Mouse (Mus musculus) lung, embryonic 16.5 days (tissue): ENCODE data around the gene Gipc1. TPM values are rescaled to one million over a fixed set of nuclear protein-coding genes. Genes with fewer than 3 reads are reported as not detected.
A peak's percentile ranks its signal among the peaks of the same experiment; 100 is the strongest.

Experiments used
- ATAC-seq: fragments of 200-750 bp; cut with Nextera tagmentation; 2 replicates; pipeline ENCODE4 v1.8.0; 2017; ENCODE audit warnings: low read depth, mild to moderate bottlenecking, moderate library complexity
- H3K27ac ChIP-seq: fragments of 300-500 bp; sonication (generic); 2 replicates; pipeline ENCODE4 v1.5.1; 2014; ENCODE audit warnings: mild to moderate bottlenecking, control low read depth, low read length
- H3K27me3 ChIP-seq: fragments of 300-500 bp; sonication (generic); 2 replicates; pipeline ENCODE4 v1.6.1; 2014; ENCODE audit warnings: low read depth, low read length, mixed read lengths; ENCODE audit not compliant: control insufficient read depth, insufficient read depth
- H3K36me3 ChIP-seq: fragments of 300-500 bp; sonication (generic); 2 replicates; pipeline ENCODE4 v1.6.1; 2014; ENCODE audit warnings: low read length; ENCODE audit not compliant: control insufficient read depth, insufficient read depth
- H3K4me1 ChIP-seq: fragments of 300-500 bp; sonication (generic); replicated peaks from 2 replicates; pipeline ENCODE4 v1.6.1; 2014; ENCODE audit warnings: low read length, mixed read lengths; ENCODE audit not compliant: control insufficient read depth, insufficient read depth
- H3K4me2 ChIP-seq: fragments of 300-500 bp; sonication (generic); 2 replicates; pipeline ENCODE4 v1.6.1; 2014; ENCODE audit warnings: low read depth, low read length, control low read depth
- H3K4me3 ChIP-seq: fragments of 300-500 bp; sonication (generic); 2 replicates; pipeline ENCODE4 v1.5.1; 2014; ENCODE audit warnings: mild to moderate bottlenecking, low read length, control low read depth
- H3K9ac ChIP-seq: fragments of 300-500 bp; sonication (generic); 2 replicates; pipeline ENCODE4 v1.6.1; 2014; ENCODE audit warnings: low read length, control low read depth
- H3K9me3 ChIP-seq: fragments of 300-500 bp; sonication (generic); 2 replicates; pipeline ENCODE4 v1.6.1; 2016; ENCODE audit warnings: low read length; ENCODE audit not compliant: control insufficient read depth
- WGBS: fragments of 180-500 bp; shearing (Covaris S2); extraction: QIAGEN DNeasy Blood & Tissue Kit; methylation state at CpG from one replicate; pipeline ENCODE4 v1.1.7; 2014; 5-methylcytosine and 5-hydroxymethylcytosine counted together
- polyA plus RNA-seq: library from polyadenylated mRNA; unstranded; fragments of >200 nt; fragmentation: Nextera tagmentation; extraction: Ambion mirVana; gene quantifications from 2 replicates; pipeline ENCODE4 v1.2.1, GENCODE M21; 2015

Gipc1 gene
- polyA plus RNA-seq, 1 experiment from 2014 or later, result 190 TPM

- Histone ChIP-seq H3K4me2 (no peak overlapping the region), H3K9ac (peak overlapping the region; percentile 70; the same call in 1 of the 2 replicates), H3K4me3 (no peak overlapping the region), H3K9me3 (no peaks in the 10 kb centered on the region), H3K4me1 (peaks cover 47% of the 10 kb centered on the region), H3K36me3 (peaks cover 32% of the 10 kb centered on the region), H3K27me3 (no peaks in the 10 kb centered on the region), H3K27ac (no peak overlapping the region)
- 76% methylated on average over 10 of the region's 10 CpGs for WGBS
- ATAC-seq, result no peak
Observed at GRCm38 (mm10) chr8:83667526-83667925, 15.0 kb downstream of the Gipc1 start.

DNA sequence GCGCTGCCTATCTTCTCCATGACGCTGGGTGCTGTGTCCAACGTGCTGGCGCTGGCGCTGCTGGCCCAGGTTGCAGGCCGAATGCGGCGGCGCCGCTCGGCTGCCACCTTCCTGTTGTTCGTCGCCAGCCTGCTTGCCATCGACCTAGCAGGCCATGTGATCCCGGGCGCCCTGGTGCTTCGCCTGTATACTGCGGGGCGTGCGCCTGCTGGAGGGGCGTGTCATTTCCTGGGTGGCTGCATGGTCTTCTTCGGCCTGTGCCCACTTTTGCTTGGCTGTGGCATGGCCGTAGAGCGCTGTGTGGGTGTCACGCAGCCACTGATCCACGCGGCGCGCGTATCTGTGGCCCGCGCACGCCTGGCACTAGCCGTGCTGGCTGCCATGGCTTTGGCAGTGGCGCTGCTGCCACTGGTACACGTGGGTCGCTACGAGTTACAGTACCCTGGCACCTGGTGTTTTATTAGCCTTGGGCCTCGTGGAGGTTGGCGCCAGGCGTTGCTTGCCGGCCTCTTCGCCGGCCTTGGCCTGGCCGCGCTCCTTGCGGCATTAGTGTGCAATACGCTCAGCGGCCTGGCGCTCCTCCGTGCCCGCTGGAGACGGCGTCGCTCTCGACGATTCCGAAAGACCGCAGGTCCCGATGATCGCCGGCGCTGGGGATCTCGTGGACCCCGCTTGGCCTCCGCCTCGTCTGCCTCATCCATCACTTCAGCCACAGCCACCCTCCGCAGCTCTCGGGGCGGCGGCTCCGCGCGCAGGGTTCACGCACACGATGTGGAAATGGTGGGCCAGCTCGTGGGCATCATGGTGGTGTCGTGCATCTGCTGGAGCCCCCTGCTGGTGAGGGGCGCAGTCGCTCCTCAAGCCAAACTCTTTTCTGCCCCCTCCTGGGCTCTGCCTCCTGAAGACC lies 15.8 kb downstream of the Gipc1 start:
- Histone ChIP-seq H3K4me3 (peak overlapping the region; percentile 49), H3K9me3 (no peaks in the 10 kb centered on the region), H3K4me2 (peak overlapping the region; percentile 89), H3K27me3 (no peaks in the 10 kb centered on the region), H3K36me3 (peaks cover 32% of the 10 kb centered on the region), H3K9ac (peak overlapping the region; percentile 70), H3K27ac (no peak overlapping the region; the same call in 1 of the 2 replicates), H3K4me1 (peaks cover 40% of the 10 kb centered on the region)
- 21% methylated on average over 80 of the region's 80 CpGs for WGBS
- peak; percentile 43 for ATAC-seq

DNA sequence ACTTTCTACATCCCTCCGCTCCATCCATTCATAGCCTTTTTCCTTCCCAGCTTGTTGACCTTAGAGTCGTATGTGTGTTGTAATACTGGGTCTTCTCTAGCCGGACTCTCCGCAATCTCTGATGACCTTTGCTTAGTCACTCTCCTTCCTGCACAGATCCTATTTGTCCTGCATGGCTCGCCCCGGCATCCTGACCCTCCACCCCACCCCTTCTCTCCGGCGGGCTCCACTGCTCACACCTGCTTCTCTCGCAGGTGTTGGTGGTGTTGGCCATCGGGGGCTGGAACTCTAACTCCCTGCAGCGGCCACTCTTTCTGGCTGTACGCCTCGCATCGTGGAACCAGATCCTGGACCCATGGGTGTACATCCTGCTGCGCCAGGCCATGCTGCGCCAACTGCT lies 16.5 kb downstream of the Gipc1 start:
- H3K4me2 ChIP-seq, result peak overlapping the region; percentile 89
- peaks cover 40% of the 10 kb centered on the region for H3K4me1 ChIP-seq
- H3K36me3 ChIP-seq, result peaks cover 29% of the 10 kb centered on the region
- H3K4me3 ChIP-seq, result no peak overlapping the region
- H3K9ac ChIP-seq, result no peak overlapping the region
- WGBS, result 76% methylated on average over 16 of the region's 16 CpGs
- H3K9me3 ChIP-seq, result no peaks in the 10 kb centered on the region
- no peak for ATAC-seq
- no peak overlapping the region; the same call in 1 of the 2 replicates for H3K27ac ChIP-seq
- no peaks in the 10 kb centered on the region for H3K27me3 ChIP-seq

DNA sequence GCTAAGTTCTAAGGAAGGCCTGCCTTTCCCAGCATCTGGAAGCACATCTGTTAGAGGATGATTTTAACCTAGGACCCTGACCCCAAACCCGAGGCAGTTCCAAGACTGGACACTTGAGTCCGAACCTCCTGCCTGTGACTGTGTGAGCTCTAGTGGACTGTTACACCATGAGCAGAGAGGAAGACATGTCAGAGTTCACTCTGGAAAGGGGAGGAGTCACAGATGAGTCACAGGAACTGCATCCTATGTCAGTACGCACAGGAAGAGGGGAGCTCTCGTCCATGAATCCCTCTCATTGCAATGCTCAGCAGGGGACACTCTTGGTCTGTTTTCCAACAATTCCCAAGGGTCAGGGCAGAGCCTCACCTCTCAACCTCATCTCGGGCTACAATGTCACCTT lies 20.5 kb downstream of the Gipc1 start:
- H3K27ac ChIP-seq, result no peak overlapping the region
- no peak overlapping the region for H3K4me3 ChIP-seq
- WGBS, result 52% methylated on average over 5 of the region's 5 CpGs
- no peak for ATAC-seq
- peaks cover 10% of the 10 kb centered on the region for H3K4me1 ChIP-seq
- H3K36me3 ChIP-seq, result peaks cover 34% of the 10 kb centered on the region
- H3K9ac ChIP-seq, result no peak overlapping the region
- no peaks in the 10 kb centered on the region for H3K9me3 ChIP-seq
- H3K4me2 ChIP-seq, result no peak overlapping the region
- no peaks in the 10 kb centered on the region for H3K27me3 ChIP-seq

DNA sequence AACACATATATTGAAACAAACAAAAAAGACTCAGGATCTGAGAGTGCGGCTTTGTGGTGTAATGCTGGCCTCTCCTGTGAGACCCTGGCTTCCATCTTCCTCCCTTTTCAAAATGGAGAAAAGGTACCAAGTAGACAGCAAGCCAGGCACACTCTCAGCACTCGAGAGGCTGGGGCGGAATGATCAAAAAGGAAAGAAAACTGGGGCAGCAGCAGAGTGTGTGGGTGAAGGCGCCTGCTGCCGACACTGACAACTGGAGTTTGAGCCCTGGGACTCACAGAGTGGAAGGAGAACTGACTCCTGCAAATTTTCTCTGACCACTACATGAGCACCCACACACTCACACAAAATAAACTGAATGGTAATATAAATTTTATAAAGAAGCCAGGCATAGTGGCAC lies 22.0 kb downstream of the Gipc1 start:
- 84% methylated on average over 5 of the region's 5 CpGs for WGBS
- no peak for ATAC-seq
- Histone ChIP-seq H3K36me3 (peaks cover 48% of the 10 kb centered on the region), H3K9me3 (no peaks in the 10 kb centered on the region), H3K4me2 (no peak overlapping the region), H3K9ac (no peak overlapping the region), H3K4me3 (no peak overlapping the region), H3K27ac (no peak overlapping the region), H3K4me1 (no peaks in the 10 kb centered on the region), H3K27me3 (no peaks in the 10 kb centered on the region)

GRCm38 (mm10) chr8:83679866-83680265 lies 27.4 kb downstream of the Gipc1 start:
- H3K27ac ChIP-seq, result no peak overlapping the region
- H3K4me3 ChIP-seq, result no peak overlapping the region
- no peak overlapping the region for H3K4me2 ChIP-seq
- ATAC-seq, result no peak
- no peaks in the 10 kb centered on the region for H3K27me3 ChIP-seq
- peaks cover 40% of the 10 kb centered on the region for H3K36me3 ChIP-seq
- WGBS, result 92% methylated on average over 12 of the region's 12 CpGs
- no peak overlapping the region for H3K9ac ChIP-seq
- H3K4me1 ChIP-seq, result peaks cover 12% of the 10 kb centered on the region
- no peaks in the 10 kb centered on the region for H3K9me3 ChIP-seq

- H3K4me1 ChIP-seq, result peaks cover 12% of the 10 kb centered on the region
- H3K4me3 ChIP-seq, result no peak overlapping the region
- no peaks in the 10 kb centered on the region for H3K9me3 ChIP-seq
- WGBS, result 51% methylated on average over 5 of the region's 5 CpGs
- no peaks in the 10 kb centered on the region for H3K27me3 ChIP-seq
- H3K9ac ChIP-seq, result no peak overlapping the region
- peak; percentile 48; the same call in 1 of the 2 replicates for ATAC-seq
- no peak overlapping the region for H3K4me2 ChIP-seq
- H3K36me3 ChIP-seq, result peaks cover 41% of the 10 kb centered on the region
- H3K27ac ChIP-seq, result peak overlapping the region; percentile 79
Observed at GRCm38 (mm10) chr8:83680603-83681002, 28.1 kb downstream of the Gipc1 start.

GRCm38 (mm10) chr8:83681099-83681498 lies 28.6 kb downstream of the Gipc1 start:
- peak; percentile 88 for ATAC-seq
- Histone ChIP-seq H3K4me2 (no peak overlapping the region), H3K9me3 (no peaks in the 10 kb centered on the region), H3K9ac (peak overlapping the region; percentile 39; the same call in 1 of the 2 replicates), H3K4me3 (no peak overlapping the region), H3K27ac (peak overlapping the region; percentile 79), H3K27me3 (no peaks in the 10 kb centered on the region), H3K36me3 (peaks cover 41% of the 10 kb centered on the region), H3K4me1 (peaks cover 12% of the 10 kb centered on the region)
- WGBS, result 13% methylated on average over 6 of the region's 6 CpGs

DNA sequence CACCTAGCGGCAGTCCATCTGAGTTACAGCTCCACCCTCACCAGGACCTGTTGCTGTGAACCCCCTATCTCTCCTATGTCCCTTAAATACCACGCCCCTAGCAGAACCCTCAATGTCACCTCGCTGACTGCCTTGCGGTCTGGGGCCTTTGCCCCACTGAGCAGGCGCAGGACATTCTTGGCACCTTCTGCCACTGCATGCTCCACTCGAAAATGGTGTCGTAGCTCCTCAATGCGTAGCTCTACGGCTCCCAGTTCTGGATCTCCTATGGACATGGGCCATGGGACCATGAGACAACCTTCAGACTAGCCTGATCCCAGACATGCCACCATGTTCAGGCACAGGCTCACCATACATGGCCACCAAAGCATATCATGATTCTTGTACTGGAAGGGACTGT lies 32.0 kb downstream of the Gipc1 start:
- Histone ChIP-seq H3K4me3 (no peak overlapping the region), H3K4me2 (no peak overlapping the region), H3K27me3 (no peaks in the 10 kb centered on the region), H3K36me3 (peaks cover 23% of the 10 kb centered on the region), H3K9me3 (no peaks in the 10 kb centered on the region), H3K4me1 (peaks cover 12% of the 10 kb centered on the region), H3K9ac (no peak overlapping the region), H3K27ac (no peak overlapping the region)
- 89% methylated on average over 9 of the region's 9 CpGs for WGBS
- no peak for ATAC-seq
